Mouse (Mus musculus) megakaryocyte, embryonic 14.5 days (primary cell): ENCODE measurements around the gene Zmym6.

Experiments used
- FLI1 ChIP-seq: IDR thresholded peaks from 2 replicates; pipeline ENCODE4 v1.6.1; 2012; ENCODE audit warnings: low read length, inconsistent platforms, mixed read lengths
- GATA1 ChIP-seq: IDR thresholded peaks from 3 replicates; pipeline ENCODE4 v1.6.1; 2012; ENCODE audit warnings: mixed read lengths, low read length, inconsistent platforms, borderline replicate concordance

DNA sequence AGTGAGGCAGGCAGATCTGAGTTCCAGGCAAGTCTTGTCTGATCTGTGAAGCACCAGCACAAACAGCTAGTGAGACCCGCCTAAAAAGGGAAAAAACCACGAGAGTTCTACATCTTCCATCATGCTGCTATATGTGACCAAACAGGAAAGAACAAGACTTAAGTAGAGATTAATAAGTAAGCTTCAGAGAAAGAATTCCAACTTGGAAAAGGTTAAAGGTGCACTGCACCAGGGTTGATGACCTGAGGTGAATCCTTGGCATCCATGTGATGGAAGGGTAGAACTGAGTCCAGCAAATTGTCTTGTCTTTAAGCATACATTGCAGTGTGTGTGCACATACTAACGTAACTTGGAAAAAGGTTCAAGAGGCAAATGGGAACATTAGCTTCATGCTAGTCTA, 40.0 kb upstream of the Zmym6 start:
- TF ChIP-seq GATA1 (no peak), FLI1 (no peak)
